Mouse (Mus musculus): ENCODE data around the gene Sorcs2. TPM values are rescaled to one million over a fixed set of nuclear protein-coding genes. Genes with fewer than 3 reads are reported as not detected.

Sorcs2 gene
- total and polyA plus RNA-seq, 3 experiments: 0.42 to 1.6 (median 0.46) TPM

DNA sequence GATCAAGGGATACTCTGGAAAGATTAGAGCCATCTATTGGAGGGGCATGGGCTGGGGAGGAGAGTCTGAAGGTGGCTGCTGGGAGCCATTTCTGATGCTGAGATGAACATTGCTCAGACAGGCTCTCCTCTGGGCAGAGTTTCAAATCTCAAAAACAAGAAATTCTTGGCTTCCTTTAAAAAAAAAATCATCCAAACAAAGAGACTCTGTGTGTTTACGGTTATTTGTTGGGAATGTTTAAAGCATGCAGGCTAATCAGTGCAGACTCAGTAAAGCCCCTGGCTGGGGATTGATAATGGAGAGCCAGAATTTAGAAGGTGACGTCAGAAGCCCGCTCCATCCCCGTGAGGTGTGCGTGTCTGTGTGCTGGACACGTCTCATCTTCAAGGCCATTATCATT, 272.9 kb downstream of the Sorcs2 start:
- no peak overlapping the region for H3K4me3 ChIP-seq (replicated peaks in 1 of 3; ENCODE audit: low read depth in 2 of 3, low read length in 2 of 3, poor library complexity in 1 of 3)
- TF ChIP-seq JUND (conservative IDR thresholded peaks at IDR 0.05; ENCODE audit: low read depth, low read length) (no peak), E2F4 (IDR thresholded peaks at IDR 0.05; ENCODE audit: insufficient replicate concordance, low read depth, low read length) (no peak), USF1 (IDR thresholded peaks at IDR 0.05; ENCODE audit: low read depth, low read length) (no peak), MAZ (IDR thresholded peaks at IDR 0.05; ENCODE audit: low read depth, low read length) (no peak), CHD1 (IDR thresholded peaks at IDR 0.05; ENCODE audit: low read depth, low read length) (no peak), ZKSCAN1 (IDR thresholded peaks at IDR 0.05; ENCODE audit: borderline replicate concordance, low read depth, low read length) (no peak)
- no peak overlapping the region for H3K4me2 ChIP-seq (ENCODE audit: insufficient read depth, low read depth, poor library complexity, severe bottlenecking)
- DNase-seq (ENCODE audit: extremely low read depth): no peak
- H3K27me3 ChIP-seq (replicated peaks): peaks cover 42% of the 10 kb centered on the region
- no peak overlapping the region for H3K27ac ChIP-seq (ENCODE audit: insufficient read depth, low read depth)
- in situ Hi-C loops (cut with MboI; ENCODE audit: low pct_ligation_motif_present, low pct_unique_long_range_greater_than_20kb, low sequenced_read_pairs) (no loop called here), dilution Hi-C loops (cut with MboI; ENCODE audit: extremely low pct_ligation_motif_present, extremely low pct_unique_long_range_greater_than_20kb, low sequenced_read_pairs) (no loop called here)
- H3K79me2 ChIP-seq (replicated peaks; ENCODE audit: control insufficient read depth, extremely low read depth, insufficient read depth, poor library complexity, severe bottlenecking): no peaks in the 10 kb centered on the region
- H3K4me1 ChIP-seq (ENCODE audit: control insufficient read depth in 1 of 2, insufficient read depth in 2 of 2): peaks cover 0 to 8% of the 10 kb centered on the region in 2 experiments; a peak in 2 of 4 replicates
- H3K36me3 ChIP-seq (replicated peaks in 1 of 2; ENCODE audit: control insufficient read depth in 1 of 2, insufficient read depth in 1 of 2, low read length in 1 of 2): no peaks in the 10 kb centered on the region
- H3K9ac ChIP-seq (ENCODE audit: insufficient read depth, low read depth): no peak overlapping the region
- H3K9me3 ChIP-seq (replicated peaks; ENCODE audit: low read length): no peaks in the 10 kb centered on the region

DNA sequence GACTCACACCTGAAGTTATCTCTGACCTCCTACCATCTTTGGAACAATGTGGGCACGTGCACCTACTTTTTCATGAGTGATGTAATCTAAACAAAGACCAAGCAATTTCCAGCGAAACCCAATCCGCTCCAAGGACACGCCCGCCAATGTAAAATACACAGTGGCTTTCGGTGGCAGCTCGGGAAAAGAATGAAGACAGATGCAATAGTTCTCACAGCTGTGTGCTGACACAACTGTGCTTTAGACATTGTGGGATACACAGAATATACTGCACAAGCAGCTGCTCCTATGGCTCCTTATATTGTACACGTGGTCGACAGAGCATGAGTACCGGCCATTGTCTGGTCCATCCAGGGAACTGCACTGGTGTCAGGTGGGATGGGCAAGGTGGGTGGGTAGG, 275.0 kb downstream of the Sorcs2 start:
- Histone ChIP-seq H3K36me3 (replicated peaks in 1 of 2; ENCODE audit: control insufficient read depth in 1 of 2, insufficient read depth in 1 of 2, low read length in 1 of 2) (no peaks in the 10 kb centered on the region), H3K4me3 (replicated peaks in 1 of 3; ENCODE audit: low read depth in 2 of 3, low read length in 2 of 3, poor library complexity in 1 of 3) (no peak overlapping the region), H3K4me2 (ENCODE audit: insufficient read depth, low read depth, poor library complexity, severe bottlenecking) (no peak overlapping the region), H3K27me3 (replicated peaks) (peaks cover 53% of the 10 kb centered on the region), H3K79me2 (replicated peaks; ENCODE audit: control insufficient read depth, extremely low read depth, insufficient read depth, poor library complexity, severe bottlenecking) (no peaks in the 10 kb centered on the region), H3K9me3 (replicated peaks; ENCODE audit: low read length) (no peaks in the 10 kb centered on the region), H3K9ac (ENCODE audit: insufficient read depth, low read depth) (no peak overlapping the region), H3K4me1 (ENCODE audit: control insufficient read depth in 1 of 2, insufficient read depth in 2 of 2) (no peaks in the 10 kb centered on the region), H3K27ac (ENCODE audit: insufficient read depth, low read depth) (no peak overlapping the region)
- in situ Hi-C loops (cut with MboI; ENCODE audit: low pct_ligation_motif_present, low pct_unique_long_range_greater_than_20kb, low sequenced_read_pairs): no loop called here
- no peak for DNase-seq (ENCODE audit: extremely low read depth)
- TF ChIP-seq POLR2AphosphoS2 (IDR thresholded peaks at IDR 0.05; ENCODE audit: low read depth, low read length): no peak
- no peak for TF ChIP-seq JUND (conservative IDR thresholded peaks at IDR 0.05; ENCODE audit: low read depth, low read length)
- no peak for TF ChIP-seq SIN3A (IDR thresholded peaks at IDR 0.05; ENCODE audit: low read length)
- TF ChIP-seq JUN (IDR thresholded peaks at IDR 0.05; ENCODE audit: insufficient read depth, low read depth, low read length): no peak
- no peak for TF ChIP-seq EP300 (IDR thresholded peaks at IDR 0.05; ENCODE audit: low read length)
- no peak for TF ChIP-seq TBP (conservative IDR thresholded peaks at IDR 0.05; ENCODE audit: low read depth, low read length)
- no peak for TF ChIP-seq ELF1 (IDR thresholded peaks at IDR 0.05; ENCODE audit: low read depth, low read length)
- TF ChIP-seq ETS1 (conservative IDR thresholded peaks at IDR 0.05; ENCODE audit: low read depth, low read length): no peak
- TF ChIP-seq MEF2A (IDR thresholded peaks at IDR 0.05; ENCODE audit: borderline replicate concordance, low read depth, low read length): no peak
- no peak for TF ChIP-seq KAT2A (IDR thresholded peaks at IDR 0.05; ENCODE audit: insufficient replicate concordance, low read length)
- no peak for TF ChIP-seq RCOR1 (conservative IDR thresholded peaks at IDR 0.05; ENCODE audit: low read depth, low read length)
- no peak for TF ChIP-seq MAFK (IDR thresholded peaks at IDR 0.05; ENCODE audit: insufficient replicate concordance, low read length)
- no peak for TF ChIP-seq CTCF (conservative IDR thresholded peaks at IDR 0.05 in 1 of 2, IDR thresholded peaks at IDR 0.05 in 1 of 2; ENCODE audit: low read depth in 2 of 2, low read length in 2 of 2)
- TF ChIP-seq RAD21 (IDR thresholded peaks at IDR 0.05; ENCODE audit: low read depth, low read length): no peak
- no peak for TF ChIP-seq ZKSCAN1 (IDR thresholded peaks at IDR 0.05; ENCODE audit: borderline replicate concordance, low read depth, low read length)
- no peak for TF ChIP-seq MAX (IDR thresholded peaks at IDR 0.05; ENCODE audit: low read length)
- no peak for TF ChIP-seq HCFC1 (IDR thresholded peaks at IDR 0.05; ENCODE audit: low read depth, low read length)
- dilution Hi-C loops (cut with MboI; ENCODE audit: extremely low pct_ligation_motif_present, extremely low pct_unique_long_range_greater_than_20kb, low sequenced_read_pairs): no loop called here

All from CH12.LX (cell line).